Mouse (Mus musculus) lung, embryonic 16.5 days (tissue): ENCODE data around the gene Hcn2. TPM values are rescaled to one million over a fixed set of nuclear protein-coding genes. Genes with fewer than 3 reads are reported as not detected.
"Not testable (repeated sequence)": the region's sequence is repeated elsewhere in the genome, so short reads cannot be mapped to it uniquely, and the experiment has no call there.

Experiments
- ATAC-seq: fragments of 200-750 bp; cut with Nextera tagmentation; 2 replicates; pipeline ENCODE4 v1.8.0; 2017; ENCODE audit warnings: low read depth, mild to moderate bottlenecking, moderate library complexity
- H3K27ac ChIP-seq: fragments of 300-500 bp; sonication (generic); 2 replicates; pipeline ENCODE4 v1.5.1; 2014; ENCODE audit warnings: mild to moderate bottlenecking, control low read depth, low read length
- H3K27me3 ChIP-seq: fragments of 300-500 bp; sonication (generic); 2 replicates; pipeline ENCODE4 v1.6.1; 2014; ENCODE audit warnings: low read depth, low read length, mixed read lengths; ENCODE audit not compliant: control insufficient read depth, insufficient read depth
- H3K36me3 ChIP-seq: fragments of 300-500 bp; sonication (generic); 2 replicates; pipeline ENCODE4 v1.6.1; 2014; ENCODE audit warnings: low read length; ENCODE audit not compliant: control insufficient read depth, insufficient read depth
- H3K4me1 ChIP-seq: fragments of 300-500 bp; sonication (generic); replicated peaks from 2 replicates; pipeline ENCODE4 v1.6.1; 2014; ENCODE audit warnings: low read length, mixed read lengths; ENCODE audit not compliant: control insufficient read depth, insufficient read depth
- H3K4me2 ChIP-seq: fragments of 300-500 bp; sonication (generic); 2 replicates; pipeline ENCODE4 v1.6.1; 2014; ENCODE audit warnings: low read depth, low read length, control low read depth
- H3K4me3 ChIP-seq: fragments of 300-500 bp; sonication (generic); 2 replicates; pipeline ENCODE4 v1.5.1; 2014; ENCODE audit warnings: mild to moderate bottlenecking, low read length, control low read depth
- H3K9ac ChIP-seq: fragments of 300-500 bp; sonication (generic); 2 replicates; pipeline ENCODE4 v1.6.1; 2014; ENCODE audit warnings: low read length, control low read depth
- H3K9me3 ChIP-seq: fragments of 300-500 bp; sonication (generic); 2 replicates; pipeline ENCODE4 v1.6.1; 2016; ENCODE audit warnings: low read length; ENCODE audit not compliant: control insufficient read depth
- WGBS: fragments of 180-500 bp; shearing (Covaris S2); extraction: QIAGEN DNeasy Blood & Tissue Kit; methylation state at CpG from one replicate; pipeline ENCODE4 v1.1.7; 2014; 5-methylcytosine and 5-hydroxymethylcytosine counted together
- polyA plus RNA-seq: library from polyadenylated mRNA; unstranded; fragments of >200 nt; fragmentation: Nextera tagmentation; extraction: Ambion mirVana; gene quantifications from 2 replicates; pipeline ENCODE4 v1.2.1, GENCODE M21; 2015

The Hcn2 gene
- polyA plus RNA-seq, 1 experiment from 2014 or later: not detected

DNA sequence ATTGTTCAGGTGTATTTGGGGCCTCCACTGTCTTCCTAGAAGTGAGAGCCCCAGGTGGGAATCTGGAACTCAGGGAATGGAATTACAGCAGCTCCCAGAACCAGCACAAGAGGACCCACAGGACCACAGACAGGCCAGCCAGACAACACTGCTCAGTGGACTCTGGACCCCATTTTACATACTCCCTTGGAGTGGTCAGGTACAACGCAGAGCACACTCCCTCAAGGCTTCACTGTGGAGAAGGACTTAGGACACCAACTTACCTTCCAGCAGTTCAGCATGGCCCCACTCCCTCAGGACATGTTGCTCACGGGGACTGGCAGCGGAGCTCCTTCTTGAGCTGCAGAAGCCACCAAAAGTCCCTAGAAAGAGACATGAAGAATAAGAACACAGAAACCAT lies 29.0 kb downstream of the Hcn2 start:
- H3K36me3 ChIP-seq: peaks cover 26% of the 10 kb centered on the region
- H3K4me2 ChIP-seq: peak overlapping the region; percentile 72
- no peak for ATAC-seq
- H3K27ac ChIP-seq: no peak overlapping the region
- 87% methylated on average over 3 of the region's 3 CpGs for WGBS
- H3K4me1 ChIP-seq: peaks cover 6% of the 10 kb centered on the region
- H3K9me3 ChIP-seq: peaks cover 7% of the 10 kb centered on the region
- H3K27me3 ChIP-seq: no peaks in the 10 kb centered on the region
- H3K9ac ChIP-seq: no peak overlapping the region
- H3K4me3 ChIP-seq: 0 out of 2 replicates have a peak overlapping the region, but pooled peaks have one; percentile 77

DNA sequence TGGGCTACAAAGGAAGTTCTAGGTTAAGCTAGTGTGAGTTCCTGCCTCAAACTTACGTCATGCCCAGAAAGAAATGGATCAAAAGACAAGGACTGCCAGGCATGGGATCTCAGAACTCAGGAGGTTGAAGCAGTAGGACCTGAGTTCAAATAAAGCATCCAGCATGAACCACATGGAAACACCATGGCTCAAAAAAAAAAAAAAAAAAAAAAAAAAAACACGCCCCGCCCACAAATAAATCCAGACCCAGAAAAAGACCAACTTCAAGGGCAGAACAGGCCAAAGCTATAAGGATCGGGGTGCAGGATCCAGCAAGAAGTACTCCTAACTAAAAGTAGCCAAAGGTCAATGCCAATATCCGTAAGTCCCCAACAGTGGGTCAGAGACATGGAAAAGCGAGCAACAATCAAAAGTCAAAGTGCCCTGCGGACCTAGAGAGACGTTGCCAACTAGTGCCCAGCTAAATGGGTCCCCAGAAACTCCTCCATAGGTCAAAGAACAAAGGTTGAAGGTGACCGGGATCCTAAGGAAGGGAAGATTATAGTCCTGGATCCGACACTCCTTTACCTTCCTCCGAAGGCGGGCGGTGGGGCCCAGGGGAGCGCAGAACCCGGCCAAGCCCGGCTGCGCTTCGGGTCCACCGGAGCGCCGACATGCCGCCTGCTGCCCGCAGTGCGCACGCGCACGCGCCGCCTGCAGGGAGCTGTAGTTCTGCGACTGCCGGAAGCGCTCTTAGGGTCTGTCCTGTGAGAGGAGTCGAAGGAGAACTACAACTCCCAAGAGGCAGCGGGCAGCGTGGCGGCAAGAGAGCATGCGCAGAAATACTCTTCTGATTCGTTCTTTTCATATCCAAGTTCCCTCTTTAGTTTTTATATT lies 29.7 kb downstream of the Hcn2 start, which contains the start of gene Polrmt:
Gene Polrmt, minus strand, starts transcription at position 684 of the 876 bp plus-strand sequence.
- H3K27ac ChIP-seq: no peak within 1 kb of the TSS
- no peaks in the 10 kb centered on the region for H3K27me3 ChIP-seq

DNA sequence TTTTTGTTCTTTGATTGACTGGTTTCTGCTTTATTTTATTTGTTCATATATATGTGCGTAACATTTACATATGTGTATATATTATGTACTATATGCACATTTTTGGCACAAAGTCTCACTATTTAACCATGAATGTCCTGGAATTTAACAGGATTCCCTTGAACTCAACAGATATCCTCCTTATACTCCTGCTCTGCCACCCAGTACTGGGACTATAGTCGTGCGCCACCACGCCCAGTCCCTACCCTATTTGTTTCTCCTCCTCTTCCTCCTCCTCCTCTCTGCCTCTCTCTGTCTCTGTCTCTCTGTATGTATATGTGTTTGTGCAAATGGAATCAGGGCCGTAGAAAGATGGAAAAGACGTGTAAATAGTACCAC lies 30.3 kb downstream of the Hcn2 start:
- Histone ChIP-seq H3K36me3 (peaks cover 13% of the 10 kb centered on the region), H3K9ac (peak overlapping the region; percentile 50), H3K4me3 (peak overlapping the region; percentile 28), H3K4me1 (peaks cover 6% of the 10 kb centered on the region), H3K4me2 (peak overlapping the region; percentile 52), H3K27ac (no peak overlapping the region), H3K27me3 (no peaks in the 10 kb centered on the region), H3K9me3 (no peaks in the 10 kb centered on the region)
- ATAC-seq: peak; percentile 67
- 21% methylated on average over 6 of the region's 6 CpGs for WGBS

More for the DNA sequence above, 29.7 kb downstream of the Hcn2 start, which contains the start of gene Polrmt:
- Histone ChIP-seq H3K4me3 (peak within 1 kb of the TSS; percentile 77), H3K9me3 (no peaks in the 10 kb centered on the region; the same call in 1 of the 2 replicates), H3K4me2 (peak within 1 kb of the TSS; percentile 72), H3K9ac (peak within 1 kb of the TSS; percentile 82), H3K36me3 (peaks cover 19% of the 10 kb centered on the region), H3K4me1 (peaks cover 6% of the 10 kb centered on the region)
- ATAC-seq: peak; percentile 98
- WGBS: 1% methylated on average over 38 of the region's 38 CpGs

DNA sequence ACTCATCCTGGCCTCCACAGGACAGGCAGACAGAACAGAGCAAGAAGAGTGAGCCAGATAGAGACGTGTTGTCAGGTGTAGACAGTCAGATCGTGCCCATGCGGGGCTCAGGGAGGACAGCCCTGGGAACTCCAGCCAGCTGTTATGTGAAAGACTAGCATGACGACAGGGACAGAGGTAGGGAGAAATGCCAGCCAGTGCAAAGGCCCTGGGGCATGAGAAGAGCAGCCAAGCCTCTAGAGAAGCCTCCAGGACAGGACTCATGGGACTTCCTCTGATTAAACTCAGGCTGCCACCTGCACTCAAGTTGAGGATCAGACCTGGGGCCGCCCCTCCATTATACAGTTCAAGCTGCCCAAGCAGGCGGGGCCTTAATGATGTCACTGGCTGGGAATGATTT lies 32.1 kb downstream of the Hcn2 start:
- peaks cover 6% of the 10 kb centered on the region for H3K4me1 ChIP-seq
- ATAC-seq: no peak
- no peaks in the 10 kb centered on the region for H3K9me3 ChIP-seq
- 0 out of 2 replicates have a peak, but pooled peaks cover 2% of the 10 kb centered on the region for H3K36me3 ChIP-seq
- H3K4me3 ChIP-seq: no peak overlapping the region
- H3K9ac ChIP-seq: no peak overlapping the region
- WGBS: 70% methylated on average over 6 of the region's 6 CpGs
- H3K27ac ChIP-seq: no peak overlapping the region
- no peak overlapping the region for H3K4me2 ChIP-seq
- no peaks in the 10 kb centered on the region for H3K27me3 ChIP-seq

DNA sequence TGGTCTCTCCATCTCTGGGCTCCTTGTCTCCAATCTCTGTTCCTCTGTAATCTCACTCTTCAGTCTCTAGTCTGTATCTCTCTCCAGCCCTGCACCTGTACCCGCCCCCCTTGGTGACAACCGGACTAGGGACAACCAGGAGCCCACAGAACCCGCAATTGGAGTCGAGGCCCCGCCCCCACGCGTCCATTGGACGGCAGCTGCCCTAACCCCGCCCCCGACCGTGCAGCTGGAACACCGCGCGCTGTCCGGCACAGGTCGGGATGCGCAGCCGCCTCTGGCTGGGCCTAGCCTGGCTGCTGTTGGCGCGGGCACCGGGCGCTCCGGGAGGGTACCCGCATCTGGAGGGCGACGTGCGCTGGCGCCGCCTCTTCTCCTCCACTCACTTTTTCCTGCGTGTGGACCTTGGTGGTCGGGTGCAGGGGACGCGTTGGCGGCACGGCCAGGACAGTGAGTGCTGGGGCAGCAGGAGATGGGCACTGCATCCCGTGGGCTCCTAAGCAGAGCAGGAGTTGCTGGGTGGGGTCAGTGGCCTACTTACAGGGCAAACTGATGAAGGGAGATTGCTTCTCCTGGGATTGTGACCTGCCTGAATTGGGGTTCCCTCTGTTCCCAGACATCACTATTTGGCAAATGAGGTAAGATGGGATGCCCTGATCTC lies 38.6 kb downstream of the Hcn2 start, which contains the start of gene Fgf22:
Gene Fgf22, plus strand, starts transcription at position 221 of the 661 bp plus-strand sequence.
- peak; percentile 87 for ATAC-seq
- Histone ChIP-seq H3K9ac (peak within 1 kb of the TSS; percentile 50; the same call in 1 of the 2 replicates), H3K4me3 (peak within 1 kb of the TSS; percentile 35; the same call in 1 of the 2 replicates), H3K4me2 (peak within 1 kb of the TSS; percentile 65), H3K36me3 (peaks cover 22% of the 10 kb centered on the region), H3K4me1 (peaks cover 4% of the 10 kb centered on the region; the same call in 1 of the 2 replicates), H3K9me3 (no peaks in the 10 kb centered on the region), H3K27me3 (no peaks in the 10 kb centered on the region), H3K27ac (no peak within 1 kb of the TSS)
- WGBS: 2% methylated on average over 36 of the region's 36 CpGs

DNA sequence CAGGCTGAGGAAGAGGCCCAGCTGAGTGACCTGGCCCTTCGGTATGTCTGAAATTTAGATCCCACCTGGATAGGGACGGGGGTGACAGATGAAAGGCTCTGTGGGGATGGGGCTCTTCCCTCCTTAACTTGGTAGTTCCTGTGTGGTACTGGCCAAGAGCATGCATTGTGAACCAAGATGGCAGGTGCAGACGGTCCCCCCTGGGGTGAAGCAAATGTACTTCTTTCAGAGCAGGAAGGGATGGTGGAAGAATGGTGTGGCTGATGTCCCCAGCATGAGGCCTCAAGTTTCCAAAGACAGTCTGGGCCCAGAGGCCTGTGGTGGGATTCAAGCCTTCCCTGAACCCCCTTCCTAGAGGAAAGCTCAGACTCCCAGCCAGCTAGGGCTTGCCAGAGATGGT lies 39.4 kb downstream of the Hcn2 start:
- Histone ChIP-seq H3K4me1 (peaks cover 4% of the 10 kb centered on the region; the same call in 1 of the 2 replicates), H3K4me2 (no peak overlapping the region), H3K27me3 (no peaks in the 10 kb centered on the region), H3K4me3 (no peak overlapping the region), H3K9ac (no peak overlapping the region), H3K9me3 (no peaks in the 10 kb centered on the region), H3K36me3 (peaks cover 26% of the 10 kb centered on the region), H3K27ac (no peak overlapping the region)
- no peak for ATAC-seq
- 80% methylated on average over 3 of the region's 3 CpGs for WGBS

DNA sequence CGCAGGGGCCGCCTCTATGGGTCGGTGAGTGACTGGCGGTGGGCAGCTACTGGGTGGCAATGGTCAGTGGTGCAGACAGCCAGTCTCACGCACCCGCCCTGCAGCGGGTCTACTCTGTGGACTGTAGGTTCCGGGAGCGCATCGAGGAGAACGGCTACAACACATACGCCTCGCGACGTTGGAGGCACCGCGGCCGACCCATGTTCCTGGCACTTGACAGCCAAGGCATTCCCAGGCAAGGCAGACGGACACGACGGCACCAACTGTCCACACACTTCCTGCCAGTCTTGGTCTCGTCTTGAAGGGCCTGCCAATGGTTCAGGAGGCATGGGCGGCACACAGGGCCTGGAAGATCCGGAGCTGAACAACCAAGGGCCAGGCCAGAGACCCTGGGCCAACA lies 40.2 kb downstream of the Hcn2 start:
- no peaks in the 10 kb centered on the region for H3K9me3 ChIP-seq
- no peak for ATAC-seq
- peaks cover 34% of the 10 kb centered on the region for H3K36me3 ChIP-seq
- 84% methylated on average over 24 of the region's 24 CpGs for WGBS
- peaks cover 4% of the 10 kb centered on the region; the same call in 1 of the 2 replicates for H3K4me1 ChIP-seq
- no peak overlapping the region for H3K27ac ChIP-seq
- H3K4me3 ChIP-seq: no peak overlapping the region
- no peaks in the 10 kb centered on the region for H3K27me3 ChIP-seq
- H3K4me2 ChIP-seq: no peak overlapping the region
- no peak overlapping the region for H3K9ac ChIP-seq

DNA sequence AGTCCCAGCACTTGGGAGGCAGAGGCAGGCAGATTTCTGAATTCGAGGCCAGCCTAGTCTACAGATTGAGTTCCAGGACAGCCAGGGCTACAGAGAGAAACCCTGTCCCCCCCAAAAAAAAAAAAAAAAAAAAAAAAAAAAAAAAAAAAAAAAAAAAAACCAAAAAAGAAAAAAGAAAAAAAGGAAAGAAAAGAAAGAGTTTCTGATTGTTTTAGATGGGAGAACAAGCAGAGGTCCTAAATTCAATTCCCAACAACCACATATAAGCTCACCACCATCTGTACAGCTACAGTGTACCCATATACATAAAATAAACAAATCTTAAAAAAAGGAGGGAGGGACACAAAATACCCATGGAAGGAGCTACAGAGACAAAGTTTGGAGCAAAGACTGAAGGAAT lies 43.2 kb downstream of the Hcn2 start:
- H3K27ac ChIP-seq, H3K27me3 ChIP-seq, H3K4me3 ChIP-seq, H3K9ac ChIP-seq, H3K4me2 ChIP-seq, H3K9me3 ChIP-seq, H3K4me1 ChIP-seq, ATAC-seq: not testable (repeated sequence)
- 88% methylated on average over 1 of the region's 1 CpGs for WGBS
- H3K36me3 ChIP-seq: peaks cover 40% of the 10 kb centered on the region

DNA sequence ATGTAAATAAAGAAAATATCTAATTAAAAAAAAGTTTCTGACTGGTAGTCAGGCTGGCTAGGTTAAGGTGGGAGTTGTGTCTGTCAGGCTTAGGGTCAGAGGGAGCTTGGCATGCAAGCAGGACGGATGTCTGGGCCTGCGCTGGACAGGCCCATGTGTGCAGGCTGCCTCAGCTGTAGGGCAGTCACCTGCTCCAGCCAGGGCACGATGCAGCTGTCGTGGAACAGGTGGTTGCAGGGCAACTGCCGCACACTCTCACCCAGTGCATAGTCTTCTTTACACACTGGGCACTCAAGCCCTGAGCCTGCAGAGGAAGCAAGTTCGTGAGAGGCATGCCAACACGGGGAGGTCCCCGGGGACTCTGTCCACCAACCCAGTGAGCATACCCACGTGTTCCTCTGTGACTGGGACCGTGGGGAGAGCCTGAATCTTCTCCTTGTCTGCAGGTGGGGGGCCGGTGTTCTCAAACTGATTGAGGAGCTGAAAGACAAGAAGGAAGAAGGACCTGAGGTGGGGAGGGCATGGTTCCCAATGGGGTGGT lies 44.2 kb downstream of the Hcn2 start:
- no peaks in the 10 kb centered on the region for H3K9me3 ChIP-seq
- peaks cover 40% of the 10 kb centered on the region for H3K36me3 ChIP-seq
- ATAC-seq: no peak
- H3K27me3 ChIP-seq: no peaks in the 10 kb centered on the region
- H3K4me1 ChIP-seq: peaks cover 6% of the 10 kb centered on the region
- no peak overlapping the region for H3K4me2 ChIP-seq
- 86% methylated on average over 11 of the region's 11 CpGs for WGBS
- no peak overlapping the region for H3K4me3 ChIP-seq
- no peak overlapping the region for H3K9ac ChIP-seq
- no peak overlapping the region for H3K27ac ChIP-seq
